Mouse (Mus musculus) left cerebral cortex, adult 11 months (tissue): ENCODE measurements around the gene Zfp62.

Experiments
- DNase-seq: peaks from one replicate; pipeline ENCODE4 v3.0.0; 2022; ENCODE audit warnings: low spot score

Zfp62 gene

GRCm38 (mm10) chr11:49205080-49205590 lies 2.0 kb downstream of the Zfp62 start:
- DNase-seq = no peak

DNA sequence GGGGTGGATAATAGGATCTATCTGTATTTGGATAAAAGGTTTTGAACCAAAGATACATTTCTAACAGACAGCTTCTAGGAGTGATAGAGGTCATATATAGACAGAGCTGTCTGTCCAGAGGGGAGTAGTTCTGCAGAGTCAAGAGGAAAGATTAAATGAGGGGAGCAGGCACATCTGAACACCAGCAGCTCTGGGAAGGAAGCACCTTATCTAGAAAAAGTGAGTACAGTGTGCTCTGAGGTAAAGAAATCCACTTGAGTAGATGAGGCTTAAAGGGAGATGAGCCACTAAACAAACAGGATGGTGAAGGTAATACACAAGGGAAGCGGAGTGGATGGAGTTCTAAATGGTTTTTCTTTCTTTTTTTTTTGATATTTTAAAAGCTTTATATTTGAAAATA lies 4.4 kb downstream of the Zfp62 start:
- DNase-seq = no peak

DNA sequence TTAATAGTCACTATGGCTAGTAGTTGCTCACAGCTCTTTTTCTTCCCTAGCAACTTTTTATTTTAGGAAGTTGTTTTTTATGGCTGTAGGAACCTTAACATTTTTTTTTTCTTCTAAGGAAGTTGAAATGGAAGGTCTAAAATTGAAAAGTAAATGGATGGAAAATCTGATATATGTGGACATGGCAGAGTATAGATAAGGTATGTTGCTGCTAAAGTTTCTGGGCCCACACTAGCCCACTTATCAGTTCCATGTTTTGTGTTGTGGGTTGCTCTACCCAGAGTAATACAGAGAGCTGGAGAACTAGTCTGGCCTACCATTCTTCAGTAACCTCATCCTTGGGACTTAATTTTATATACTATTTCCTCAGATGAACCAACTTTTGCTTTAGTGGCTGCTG lies 9.5 kb downstream of the Zfp62 start:
- no peak for DNase-seq

- DNase-seq = no peak
These were observed 10.4 kb downstream of the Zfp62 start for GRCm38 (mm10) chr11:49213505-49213904.

GRCm38 (mm10) chr11:49219271-49219670 lies 16.2 kb downstream of the Zfp62 start:
- DNase-seq = no peak

- DNase-seq = no peak
These were observed 21.4 kb downstream of the Zfp62 start for GRCm38 (mm10) chr11:49224455-49224854.

DNA sequence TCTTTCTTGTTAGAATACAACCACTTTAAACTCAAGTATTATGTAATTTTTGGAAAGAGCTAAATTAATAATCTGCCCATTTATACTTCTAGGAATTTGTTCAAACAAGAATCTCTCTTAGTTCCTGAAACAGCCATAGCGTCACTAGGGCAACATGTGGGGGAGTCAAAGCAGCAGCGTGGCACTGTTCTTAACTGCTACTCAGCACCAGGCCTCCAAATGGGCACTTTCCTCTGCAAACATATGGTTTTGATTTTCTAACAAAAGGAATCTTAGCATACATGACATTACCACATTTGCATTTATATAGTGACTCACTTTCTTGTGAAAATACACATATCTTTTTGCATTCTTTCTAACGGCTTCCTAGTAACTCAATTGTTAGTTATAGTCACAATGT lies 29.7 kb downstream of the Zfp62 start:
- DNase-seq = no peak

GRCm38 (mm10) chr11:49235459-49236207 lies 32.5 kb downstream of the Zfp62 start:
- no peak for DNase-seq

- no peak for DNase-seq
These were observed 33.8 kb downstream of the Zfp62 start for GRCm38 (mm10) chr11:49236891-49237290.

DNA sequence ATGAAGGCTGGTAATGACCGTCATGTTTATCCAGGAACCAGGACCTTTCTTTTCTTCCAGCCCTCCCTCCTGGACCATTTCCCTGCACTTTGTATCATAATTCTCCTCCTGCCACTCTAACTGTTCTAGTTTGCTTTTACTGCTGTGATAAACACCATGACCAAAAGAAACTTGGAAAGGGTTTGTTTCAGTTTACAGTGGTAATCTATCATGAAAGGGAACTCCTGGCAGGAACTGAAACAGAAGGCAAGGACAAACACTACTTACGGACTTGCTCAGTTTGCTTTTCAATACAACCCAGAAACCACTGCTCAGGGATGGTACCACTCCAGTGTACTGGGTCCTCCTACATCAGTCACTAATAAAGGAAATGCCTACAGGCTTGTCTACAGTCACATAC lies 34.4 kb downstream of the Zfp62 start:
- DNase-seq = no peak

- DNase-seq = no peak
These were observed 37.2 kb downstream of the Zfp62 start for GRCm38 (mm10) chr11:49240310-49240709.

- no peak for DNase-seq
These were observed 37.8 kb downstream of the Zfp62 start for GRCm38 (mm10) chr11:49240874-49241273.

DNA sequence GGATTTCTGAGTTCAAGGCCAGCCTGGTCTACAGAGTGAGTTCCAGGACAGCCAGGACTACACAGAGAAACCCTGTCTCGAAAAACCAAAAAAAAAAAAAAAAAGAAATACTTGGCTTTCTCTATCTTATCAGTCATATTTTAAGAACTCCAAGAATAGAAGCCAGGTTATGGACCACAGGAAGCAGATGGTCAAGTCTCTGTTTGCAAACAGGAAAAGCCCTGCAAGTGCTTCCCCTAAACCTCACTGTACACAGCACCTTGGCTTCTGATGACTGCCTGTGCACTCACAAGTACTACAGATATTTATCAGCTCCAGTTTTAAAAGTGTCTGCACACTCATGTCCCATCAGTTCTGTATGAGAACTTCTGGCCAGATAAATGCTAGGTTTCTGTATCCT lies 38.4 kb downstream of the Zfp62 start:
- DNase-seq = no peak

GRCm38 (mm10) chr11:49242944-49243626 lies 40.0 kb downstream of the Zfp62 start:
- DNase-seq = no peak

DNA sequence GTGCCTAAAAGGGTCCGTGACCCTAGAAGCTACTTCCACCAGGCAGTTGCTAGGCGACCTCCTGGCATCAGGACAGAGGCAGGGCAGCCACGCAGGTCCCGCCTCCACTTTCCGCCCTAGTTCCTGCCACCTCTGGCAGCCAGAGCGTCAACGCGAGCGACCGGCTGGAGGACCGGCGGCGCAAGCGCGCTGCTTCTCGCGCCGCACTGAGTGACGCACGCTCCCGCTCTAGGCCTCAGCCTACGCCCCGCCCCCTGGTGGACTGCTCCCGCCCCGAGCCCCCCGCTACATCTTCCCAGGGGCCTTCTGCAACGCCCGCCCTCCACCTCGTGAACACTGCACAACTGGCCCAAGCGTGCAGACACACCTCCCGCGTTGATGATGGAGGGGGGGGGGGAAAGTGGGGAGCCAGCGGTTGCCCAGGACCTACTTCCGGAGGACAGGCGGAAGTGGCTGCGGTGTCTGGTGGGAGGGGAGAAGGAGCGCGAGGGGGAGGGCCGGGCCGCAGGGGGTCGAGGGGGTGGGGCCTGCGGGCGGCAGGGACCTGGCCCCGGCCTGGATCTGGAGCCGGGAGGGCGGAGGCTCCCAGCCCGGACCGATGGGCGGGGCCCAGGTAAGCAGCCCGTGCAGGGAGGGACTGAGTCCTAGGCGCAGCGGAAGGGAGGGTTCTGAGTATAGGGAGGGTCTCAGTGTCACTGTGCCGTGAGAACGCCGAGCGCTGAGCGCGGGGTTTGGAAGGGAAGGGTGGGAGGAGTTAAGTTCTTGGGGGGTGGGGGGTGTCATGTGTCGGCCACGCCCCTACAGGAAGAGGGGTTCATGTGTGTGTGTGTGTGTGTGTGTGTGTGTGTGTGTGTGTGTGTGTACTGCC lies 40.9 kb downstream of the Zfp62 start, which contains the start of gene Mgat1:
TSS of gene Mgat1 (plus strand) at position 465 of the 868 bp plus-strand sequence.
- peak; percentile 83 for DNase-seq

DNA sequence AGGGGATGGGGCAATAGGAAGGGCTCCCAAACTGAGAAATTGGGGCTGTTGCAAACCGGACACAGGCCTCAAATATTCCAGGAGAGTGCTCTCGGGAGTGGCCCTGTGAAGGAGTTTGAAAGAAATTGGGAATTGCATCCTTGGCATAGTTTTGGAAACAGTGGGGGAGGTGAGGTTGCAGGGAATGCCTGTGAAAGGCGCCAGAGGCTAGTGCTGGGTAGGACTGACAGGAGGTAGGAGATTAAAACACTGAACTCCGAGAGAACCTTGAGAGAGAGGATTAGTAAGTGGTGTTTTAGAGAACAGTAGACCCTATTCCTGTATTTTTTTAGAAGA lies 41.5 kb downstream of the Zfp62 start:
- no peak for DNase-seq

DNA sequence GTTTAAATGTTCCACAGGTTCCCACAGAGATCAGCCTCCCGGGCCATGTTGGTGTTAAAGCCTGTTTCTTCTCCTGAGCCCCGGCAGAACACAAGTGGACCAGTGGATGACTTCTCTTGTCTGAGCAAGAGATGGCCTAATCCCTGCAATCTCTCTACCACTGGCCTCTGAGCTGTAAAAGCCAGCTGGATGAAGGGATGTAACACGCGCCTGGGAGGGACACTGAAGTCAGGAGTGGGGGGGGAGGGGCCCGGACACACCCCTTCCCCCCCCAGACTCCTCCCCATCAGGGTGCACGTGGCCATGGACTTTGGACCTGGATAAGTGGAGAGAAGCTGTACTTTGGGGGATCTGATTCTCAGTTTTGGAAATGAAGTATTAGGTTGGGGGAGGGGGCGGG lies 42.1 kb downstream of the Zfp62 start:
- no peak for DNase-seq

DNA sequence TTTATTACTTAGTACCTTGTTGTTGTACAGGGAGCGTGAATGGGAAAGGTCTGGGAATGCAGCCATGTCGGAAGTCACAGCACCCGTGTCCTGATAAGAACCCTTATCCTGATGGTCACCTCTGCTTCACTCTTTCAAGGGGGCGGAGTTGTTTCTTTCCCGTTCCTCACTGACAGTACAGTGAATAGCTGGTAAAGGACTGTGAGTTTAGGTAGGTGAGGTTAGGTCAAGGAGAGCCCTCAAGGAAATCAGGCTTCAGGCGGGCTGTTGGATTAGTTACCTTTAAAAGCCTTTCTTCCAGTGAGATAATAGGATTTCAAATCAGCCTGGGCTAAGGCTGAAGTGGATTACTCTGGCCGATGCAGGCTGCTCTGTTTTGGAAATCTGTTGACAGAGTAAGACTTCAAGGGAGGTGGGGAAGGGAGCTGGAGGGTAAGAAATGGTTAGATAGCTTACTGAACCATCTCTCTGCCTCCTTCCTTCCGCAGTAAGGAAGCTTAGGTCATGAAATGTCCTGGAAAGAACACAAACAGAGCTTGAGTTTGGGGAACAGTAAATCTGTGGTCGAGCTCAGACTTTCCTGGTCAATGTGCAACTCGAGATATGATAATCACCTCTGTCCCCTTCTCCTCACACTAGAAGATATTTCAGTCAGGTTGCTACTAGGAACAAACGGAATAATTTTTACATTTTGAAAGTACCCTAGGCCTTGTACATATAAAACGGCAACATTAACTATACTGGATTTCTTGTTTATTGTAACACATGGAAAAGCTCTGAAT lies 42.7 kb downstream of the Zfp62 start:
- DNase-seq = no peak

GRCm38 (mm10) chr11:49246523-49246922 lies 43.4 kb downstream of the Zfp62 start:
- DNase-seq = no peak

DNA sequence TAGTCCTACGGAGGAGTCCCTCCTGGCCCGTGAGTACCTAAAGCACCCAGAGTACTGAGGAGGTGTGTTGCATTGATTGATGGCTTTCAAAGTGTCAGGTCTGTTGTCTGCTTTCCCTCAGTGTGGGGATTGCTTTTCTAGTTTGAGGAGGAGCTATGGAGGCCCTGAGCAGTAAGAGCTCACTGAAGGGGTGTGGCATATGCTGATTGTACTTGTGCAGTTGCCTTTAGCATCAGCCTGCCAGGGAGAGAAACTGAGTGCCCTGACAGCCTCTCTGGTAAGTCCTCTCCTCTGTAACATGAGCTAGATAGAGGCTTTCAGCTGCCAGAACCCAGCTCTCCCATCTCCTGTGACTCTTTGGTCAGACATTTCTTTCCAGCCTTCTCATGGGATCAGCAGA lies 44.2 kb downstream of the Zfp62 start:
- DNase-seq = no peak

DNA sequence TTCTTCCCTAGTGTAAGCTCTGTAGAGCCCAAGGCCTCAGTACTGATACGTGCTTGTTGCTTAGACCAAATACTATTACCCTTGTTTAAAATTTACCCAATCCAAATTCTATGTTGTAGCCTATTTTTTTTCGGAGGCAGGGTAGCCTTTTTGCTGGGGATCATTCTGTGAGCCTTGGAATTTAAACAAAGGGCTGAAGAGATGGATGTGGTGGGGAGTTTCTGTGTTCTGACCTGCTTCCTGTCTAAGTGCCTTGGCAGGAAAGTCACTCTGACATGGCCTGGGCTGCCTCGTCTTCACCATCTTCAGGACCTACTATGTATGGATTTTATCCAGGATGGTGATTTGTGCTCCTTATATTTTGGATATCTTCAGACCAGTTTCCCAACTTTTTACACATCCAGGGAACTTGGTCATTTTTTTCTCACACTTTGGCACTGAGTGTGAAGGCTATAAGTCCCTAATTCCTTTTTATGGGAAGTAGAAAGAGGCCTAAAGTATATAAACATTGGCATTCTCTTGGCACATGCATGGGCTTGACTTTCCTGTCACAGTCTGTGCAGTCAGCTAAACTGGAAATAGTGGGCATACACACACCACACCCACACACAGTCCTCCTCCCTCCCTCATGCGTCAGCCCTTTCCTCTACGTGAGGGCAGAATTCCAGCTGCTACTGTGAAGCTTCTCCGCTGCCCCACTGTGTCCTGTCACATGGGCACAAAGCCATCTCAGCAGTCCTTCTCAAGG lies 45.3 kb downstream of the Zfp62 start:
- DNase-seq = no peak
